Mouse (Mus musculus): ENCODE measurements around the gene Gm572. TPM values are rescaled to one million over a fixed set of nuclear protein-coding genes. Genes with fewer than 3 reads are reported as not detected.

Gm572 gene
- polyA plus RNA-seq, 1 experiment, result not detected

- TF ChIP-seq GATA1 (IDR thresholded peaks at IDR 0.05; ENCODE audit: low read length), result no peak
- no peak for TF ChIP-seq TAL1 (IDR thresholded peaks at IDR 0.05; ENCODE audit: low read length)
- peaks cover 10% of the 10 kb centered on the region; the same call in 1 of the 2 replicates for H3K27me3 ChIP-seq (ENCODE audit: control insufficient read depth)
Measured at GRCm38 (mm10) chr4:148667006-148667755, 24.1 kb downstream of the Gm572 start.

GRCm38 (mm10) chr4:148671230-148671947 is 28.3 kb downstream of the Gm572 start:
- TF ChIP-seq TAL1 (IDR thresholded peaks at IDR 0.05; ENCODE audit: low read length) (no peak), GATA1 (IDR thresholded peaks at IDR 0.05; ENCODE audit: low read length) (no peak)
- no peak overlapping the region for H3K4me3 ChIP-seq (replicated peaks)
- H3K36me3 ChIP-seq (ENCODE audit: control insufficient read depth), result no peaks in the 10 kb centered on the region
- peaks cover 2% of the 10 kb centered on the region for H3K4me1 ChIP-seq (ENCODE audit: control insufficient read depth)
- no peaks in the 10 kb centered on the region for H3K9me3 ChIP-seq (ENCODE audit: control insufficient read depth, low read length)
- H3K27me3 ChIP-seq (ENCODE audit: control insufficient read depth), result peaks cover 8% of the 10 kb centered on the region; the same call in 1 of the 2 replicates

More at GRCm38 (mm10) chr4:148667006-148667755, 24.1 kb downstream of the Gm572 start:
- Histone ChIP-seq H3K4me1 (ENCODE audit: control insufficient read depth) (peaks cover 2% of the 10 kb centered on the region; the same call in 1 of the 2 replicates), H3K36me3 (ENCODE audit: control insufficient read depth) (no peaks in the 10 kb centered on the region), H3K9me3 (ENCODE audit: control insufficient read depth, low read length) (no peaks in the 10 kb centered on the region), H3K4me3 (replicated peaks) (no peak overlapping the region)

- H3K4me1 ChIP-seq (ENCODE audit: control insufficient read depth), result peaks cover 5% of the 10 kb centered on the region
Measured at GRCm38 (mm10) chr4:148675043-148675442, 31.9 kb downstream of the Gm572 start.

GRCm38 (mm10) chr4:148676188-148676960 is 33.3 kb downstream of the Gm572 start:
- Histone ChIP-seq H3K36me3 (ENCODE audit: control insufficient read depth) (no peaks in the 10 kb centered on the region), H3K27me3 (ENCODE audit: control insufficient read depth) (peaks cover 5% of the 10 kb centered on the region; the same call in 1 of the 2 replicates), H3K4me3 (replicated peaks) (no peak overlapping the region), H3K4me1 (ENCODE audit: control insufficient read depth) (peaks cover 15% of the 10 kb centered on the region), H3K9me3 (ENCODE audit: control insufficient read depth, low read length) (no peaks in the 10 kb centered on the region)
- TF ChIP-seq GATA1 (IDR thresholded peaks at IDR 0.05; ENCODE audit: low read length) (no peak), TAL1 (IDR thresholded peaks at IDR 0.05; ENCODE audit: low read length) (no peak)

More at GRCm38 (mm10) chr4:148675043-148675442, 31.9 kb downstream of the Gm572 start:
- Histone ChIP-seq H3K4me3 (replicated peaks) (no peak overlapping the region), H3K36me3 (ENCODE audit: control insufficient read depth) (no peaks in the 10 kb centered on the region), H3K9me3 (ENCODE audit: control insufficient read depth, low read length) (no peaks in the 10 kb centered on the region), H3K27me3 (ENCODE audit: control insufficient read depth) (peaks cover 8% of the 10 kb centered on the region; the same call in 1 of the 2 replicates)
- no peak for TF ChIP-seq TAL1 (IDR thresholded peaks at IDR 0.05; ENCODE audit: low read length)
- TF ChIP-seq GATA1 (IDR thresholded peaks at IDR 0.05; ENCODE audit: low read length), result no peak

GRCm38 (mm10) chr4:148676961-148677637 is 34.0 kb downstream of the Gm572 start:
- no peak overlapping the region for H3K4me3 ChIP-seq (replicated peaks)
- no peaks in the 10 kb centered on the region for H3K9me3 ChIP-seq (ENCODE audit: control insufficient read depth, low read length)
- no peaks in the 10 kb centered on the region for H3K36me3 ChIP-seq (ENCODE audit: control insufficient read depth)
- TF ChIP-seq GATA1 (IDR thresholded peaks at IDR 0.05; ENCODE audit: low read length) (no peak), TAL1 (IDR thresholded peaks at IDR 0.05; ENCODE audit: low read length) (no peak)
- H3K4me1 ChIP-seq (ENCODE audit: control insufficient read depth), result peaks cover 17% of the 10 kb centered on the region
- H3K27me3 ChIP-seq (ENCODE audit: control insufficient read depth), result peaks cover 5% of the 10 kb centered on the region; the same call in 1 of the 2 replicates

GRCm38 (mm10) chr4:148678105-148678504 is 35.0 kb downstream of the Gm572 start:
- Histone ChIP-seq H3K36me3 (ENCODE audit: control insufficient read depth) (no peaks in the 10 kb centered on the region), H3K9me3 (ENCODE audit: control insufficient read depth, low read length) (no peaks in the 10 kb centered on the region), H3K4me1 (ENCODE audit: control insufficient read depth) (peaks cover 17% of the 10 kb centered on the region), H3K27me3 (ENCODE audit: control insufficient read depth) (peaks cover 5% of the 10 kb centered on the region; the same call in 1 of the 2 replicates), H3K4me3 (replicated peaks) (no peak overlapping the region)
- TF ChIP-seq TAL1 (IDR thresholded peaks at IDR 0.05; ENCODE audit: low read length) (no peak), GATA1 (IDR thresholded peaks at IDR 0.05; ENCODE audit: low read length) (no peak)

- Histone ChIP-seq H3K36me3 (ENCODE audit: control insufficient read depth) (no peaks in the 10 kb centered on the region), H3K9me3 (ENCODE audit: control insufficient read depth, low read length) (no peaks in the 10 kb centered on the region), H3K4me1 (ENCODE audit: control insufficient read depth) (peaks cover 17% of the 10 kb centered on the region), H3K27me3 (ENCODE audit: control insufficient read depth) (peaks cover 5% of the 10 kb centered on the region; the same call in 1 of the 2 replicates), H3K4me3 (replicated peaks) (no peak overlapping the region)
- TF ChIP-seq TAL1 (IDR thresholded peaks at IDR 0.05; ENCODE audit: low read length), result no peak
- TF ChIP-seq GATA1 (IDR thresholded peaks at IDR 0.05; ENCODE audit: low read length), result no peak
Measured at GRCm38 (mm10) chr4:148680505-148681067, 37.5 kb downstream of the Gm572 start.

GRCm38 (mm10) chr4:148681429-148681828 is 38.3 kb downstream of the Gm572 start:
- peak overlapping the region; percentile 40 for H3K4me3 ChIP-seq (replicated peaks)

More at GRCm38 (mm10) chr4:148681429-148681828, 38.3 kb downstream of the Gm572 start:
- peaks cover 17% of the 10 kb centered on the region for H3K4me1 ChIP-seq (ENCODE audit: control insufficient read depth)
- H3K36me3 ChIP-seq (ENCODE audit: control insufficient read depth), result no peaks in the 10 kb centered on the region
- no peaks in the 10 kb centered on the region for H3K27me3 ChIP-seq (ENCODE audit: control insufficient read depth)
- TF ChIP-seq TAL1 (IDR thresholded peaks at IDR 0.05; ENCODE audit: low read length) (no peak), GATA1 (IDR thresholded peaks at IDR 0.05; ENCODE audit: low read length) (no peak)
- H3K9me3 ChIP-seq (ENCODE audit: control insufficient read depth, low read length), result no peaks in the 10 kb centered on the region

All from erythroblast, embryonic 14.5 days (primary cell).